11 mouse cellular contexts compared by ENCODE assay signal in the genomic region with DNA sequence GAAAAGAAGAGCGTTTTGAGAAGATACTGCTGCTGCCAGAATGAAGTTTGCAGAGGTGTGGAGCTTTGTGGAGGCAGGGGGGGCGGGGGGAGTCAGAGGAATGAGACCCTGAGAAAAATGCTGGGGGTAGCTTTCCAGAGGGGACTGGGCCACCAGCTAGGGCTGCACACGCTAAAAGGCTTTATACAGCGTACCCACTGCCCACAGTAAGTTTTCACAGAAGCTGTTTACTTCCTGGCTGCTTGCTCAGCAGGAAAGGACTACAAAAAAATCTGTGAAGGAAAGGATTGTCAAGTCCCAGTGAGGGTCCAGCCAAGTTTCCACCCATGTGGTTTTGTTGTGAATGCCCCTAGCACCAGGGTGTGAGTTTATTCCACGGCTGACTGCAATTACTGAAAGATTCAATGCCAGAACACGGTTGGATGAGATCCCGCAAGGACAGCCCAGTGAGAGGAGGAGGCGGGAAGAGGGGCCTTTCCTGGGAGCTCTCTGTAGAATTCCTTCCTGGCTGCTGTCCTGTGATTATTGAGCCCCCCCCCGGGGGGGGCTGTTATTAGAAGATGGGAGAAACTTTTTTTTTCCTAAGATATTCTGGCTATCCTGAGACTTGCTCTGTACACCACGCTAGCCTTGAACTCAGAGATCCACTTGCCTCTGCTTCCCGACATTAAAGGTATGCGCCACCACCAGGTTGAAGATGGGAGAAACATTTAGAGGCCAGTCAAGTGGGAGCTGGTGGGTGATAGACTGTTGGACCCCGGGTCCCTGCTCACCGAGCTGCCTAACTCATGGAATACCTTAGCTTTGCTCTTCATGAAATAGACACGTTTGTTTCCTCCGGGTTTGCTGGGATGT. TPM values are rescaled to one million over a fixed set of nuclear protein-coding genes. Genes with fewer than 3 reads are reported as not detected.
DNase-seq lines count a peak whose midpoint lies in the region; ATAC-seq lines count a peak whose summit lies in the region.
"Had no signal": no experiment of that assay in that cellular context is flagged by ENCODE, and none has a peak within 500 bp of the region (broad histone marks: within the 10 kb centered on the region; RNA-seq: fewer than 3 reads in every experiment).

No protein-coding gene starts in this region.

- no peak overlapping the region for H3K4me3 ChIP-seq in heart, embryonic 12.5 days
- no peak overlapping the region for H3K4me3 ChIP-seq in liver, embryonic 11.5 days (ENCODE audit: low read depth, low read length)
- H3K4me3 ChIP-seq: neural tube, embryonic 12.5 days had no signal

- peaks cover 3% of the 10 kb centered on the region for H3K4me1 ChIP-seq in heart, embryonic 12.5 days (replicated peaks)
- H3K4me1 ChIP-seq in liver, embryonic 11.5 days (replicated peaks; ENCODE audit: control insufficient read depth, insufficient read depth, low read length), result no peaks in the 10 kb centered on the region
- H3K4me1 ChIP-seq: neural tube, embryonic 12.5 days had no signal

- intact Hi-C loops in heart, postnatal 10 days (cut with DNase I), result loop anchor here (5.0 kb wide), 1 partner anchor 55 kb away; a partner anchor contains a TSS

- H3K27ac ChIP-seq in heart, embryonic 12.5 days (ENCODE audit: poor library complexity, severe bottlenecking), result no peak overlapping the region
- no peak overlapping the region for H3K27ac ChIP-seq in liver, embryonic 11.5 days (ENCODE audit: low read depth, low read length)
- H3K27ac ChIP-seq: neural tube, embryonic 12.5 days had no signal

- ATAC-seq in heart, embryonic 12.5 days (ENCODE audit: insufficient number of reproducible peaks, low FRiP score), result no peak
- ATAC-seq in liver, embryonic 11.5 days (replicated peaks; ENCODE audit: low FRiP score), result no peak

- H3K9me3 ChIP-seq in heart, embryonic 12.5 days (replicated peaks), result no peaks in the 10 kb centered on the region
- no peaks in the 10 kb centered on the region for H3K9me3 ChIP-seq in liver, embryonic 11.5 days (ENCODE audit: control insufficient read depth, low read length)
- H3K9me3 ChIP-seq: neural tube, embryonic 12.5 days had no signal

- no peaks in the 10 kb centered on the region for H3K27me3 ChIP-seq in heart, embryonic 12.5 days (replicated peaks)
- no peaks in the 10 kb centered on the region for H3K27me3 ChIP-seq in liver, embryonic 11.5 days (replicated peaks; ENCODE audit: control insufficient read depth, insufficient read depth, low read length)
- H3K27me3 ChIP-seq: neural tube, embryonic 12.5 days had no signal

- peak; percentile 16 to 22 for DNase-seq in heart, adult 9 months (ENCODE audit: low spot score in 2 of 2)
- peak; percentile 20 for DNase-seq in cerebellum, adult 9-10 months
- peak; percentile 34 to 48 for DNase-seq in heart, postnatal 10 days
- peak; percentile 66 for DNase-seq in lung, postnatal 10 days
- DNase-seq in c-Kit-positive CD71-positive TER-119-positive erythroid progenitor cells, embryonic 14.5 days (ENCODE audit: low spot score), result no peak
- no peak for DNase-seq in liver, embryonic 11.5 days (ENCODE audit: low spot score)
- DNase-seq in kidney, postnatal 10 days, result no peak

- WGBS in heart, embryonic 12.5 days, result 48% methylated on average over 16 of the region's 16 CpGs
- 50% methylated on average over 16 of the region's 16 CpGs for WGBS in liver, embryonic 11.5 days

- H3K9ac ChIP-seq in heart, embryonic 12.5 days, result no peak overlapping the region
- no peak overlapping the region for H3K9ac ChIP-seq in liver, embryonic 11.5 days (ENCODE audit: low read depth, low read length)
- H3K9ac ChIP-seq: neural tube, embryonic 12.5 days had no signal

- no peak overlapping the region for H3K4me2 ChIP-seq in heart, embryonic 12.5 days
- H3K4me2 ChIP-seq in liver, embryonic 11.5 days, result no peak overlapping the region
- H3K4me2 ChIP-seq: neural tube, embryonic 12.5 days had no signal

- no peaks in the 10 kb centered on the region for H3K36me3 ChIP-seq in heart, embryonic 12.5 days
- H3K36me3 ChIP-seq in liver, embryonic 11.5 days (ENCODE audit: control insufficient read depth, insufficient read depth, low read length), result no peaks in the 10 kb centered on the region
- H3K36me3 ChIP-seq: neural tube, embryonic 12.5 days had no signal

RNA-seq across cellular contexts. Expression of a gene that starts 49.8 kb away (rescaled TPM):
- not detected in 2 replicates for polyA plus RNA-seq in heart, embryonic 12.5 days (2016; fragmentation: Nextera tagmentation; extraction: Ambion mirVana)
- total RNA-seq in heart, postnatal 10 days (2021), result not detected
- not detected in 2 replicates for polyA plus RNA-seq in liver, embryonic 11.5 days (2014; fragmentation: Nextera tagmentation; extraction: Ambion mirVana)
- polyA plus RNA-seq: embryonic facial prominence, embryonic 11.5 days; neural tube, embryonic 12.5 days had no signal

RNA-seq across cellular contexts. Expression of a gene that starts 56.9 kb away (rescaled TPM):
- polyA plus RNA-seq in heart, embryonic 12.5 days (2016; fragmentation: Nextera tagmentation; extraction: Ambion mirVana), result 0.30 and 0.32 TPM in 2 replicates
- total RNA-seq in heart, postnatal 10 days (2021), result not detected
- polyA plus RNA-seq in liver, embryonic 11.5 days (2014; fragmentation: Nextera tagmentation; extraction: Ambion mirVana), result 0.18 and 0.32 TPM in 2 replicates
- total RNA-seq: layer of hippocampus, postnatal 14 days had no signal

Comparison
In these comparisons a context has a peak if more than half of its experiments do, and no peak if none do; other contexts are left out.
1. DNase-seq: peak in heart, adult 9 months (2 of 2), cerebellum, adult 9-10 months (single experiment), heart, postnatal 10 days (2 of 2) and lung, postnatal 10 days (single experiment); none in c-Kit-positive CD71-positive TER-119-positive erythroid progenitor cells, embryonic 14.5 days (single experiment), liver, embryonic 11.5 days (single experiment) and kidney, postnatal 10 days (single experiment).